Mouse (Mus musculus): ENCODE measurements around the gene Mrps21. TPM values are rescaled to one million over a fixed set of nuclear protein-coding genes. Genes with fewer than 3 reads are reported as not detected.

Mrps21 gene
- total and polyA plus RNA-seq, 3 experiments = 251 to 557 (median 317) TPM

DNA sequence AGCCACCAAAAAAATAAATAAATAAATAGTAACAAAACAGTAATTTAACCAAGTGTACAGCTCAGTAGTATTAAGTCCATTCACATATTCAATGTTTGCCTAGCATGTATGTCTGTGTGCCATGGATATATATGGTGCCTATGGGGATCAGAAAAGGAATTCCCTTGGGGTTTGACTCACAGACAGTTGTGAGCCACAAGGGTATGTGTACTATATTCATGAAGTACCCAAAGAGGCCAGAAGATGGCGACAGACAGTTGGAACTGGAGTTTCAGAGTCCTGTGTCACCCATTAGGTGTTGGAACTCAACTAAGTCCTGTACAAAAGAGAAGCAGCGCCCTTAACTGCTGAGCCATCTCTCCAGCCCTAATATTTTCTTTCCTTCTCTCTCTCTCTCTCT, 9.5 kb downstream of the Mrps21 start:
- dilution Hi-C loops (cut with MboI; ENCODE audit: extremely low pct_ligation_motif_present, extremely low pct_unique_long_range_greater_than_20kb, low sequenced_read_pairs) (no loop called here), in situ Hi-C loops (cut with MboI; ENCODE audit: low pct_ligation_motif_present, low pct_unique_long_range_greater_than_20kb, low sequenced_read_pairs) (no loop called here)
- peaks cover 22 to 50% of the 10 kb centered on the region in 2 experiments for H3K36me3 ChIP-seq (replicated peaks in 1 of 2; ENCODE audit: control insufficient read depth in 1 of 2, insufficient read depth in 1 of 2, low read length in 1 of 2)
- peak; percentile 92 for DNase-seq (ENCODE audit: extremely low read depth)
- H3K27ac ChIP-seq (ENCODE audit: insufficient read depth, low read depth) = no peak overlapping the region
- no peak overlapping the region for H3K9ac ChIP-seq (ENCODE audit: insufficient read depth, low read depth)
- no peak overlapping the region for H3K4me2 ChIP-seq (ENCODE audit: insufficient read depth, low read depth, poor library complexity, severe bottlenecking)
- TF ChIP-seq BHLHE40 (IDR thresholded peaks at IDR 0.05; ENCODE audit: low read depth, low read length) = no peak
- TF ChIP-seq CHD1 (IDR thresholded peaks at IDR 0.05; ENCODE audit: low read depth, low read length) = no peak
- TF ChIP-seq KAT2A (IDR thresholded peaks at IDR 0.05; ENCODE audit: insufficient replicate concordance, low read length) = 0 out of 2 replicates have a peak, but pooled peaks have one; percentile 40
- no peak for TF ChIP-seq PAX5 (IDR thresholded peaks at IDR 0.05; ENCODE audit: low read length)
- TF ChIP-seq MAFK (IDR thresholded peaks at IDR 0.05; ENCODE audit: insufficient replicate concordance, low read length) = no peak
- no peak for TF ChIP-seq CHD2 (IDR thresholded peaks at IDR 0.05; ENCODE audit: low read length)
- TF ChIP-seq TCF12 (IDR thresholded peaks at IDR 0.05; ENCODE audit: low read depth, low read length) = no peak
- TF ChIP-seq ETS1 (conservative IDR thresholded peaks at IDR 0.05; ENCODE audit: low read depth, low read length) = no peak
- TF ChIP-seq SMC3 (IDR thresholded peaks at IDR 0.05; ENCODE audit: low read depth, low read length) = peak; percentile 76
- peak; percentile 44; the same call in 1 of the 2 replicates for TF ChIP-seq SIN3A (IDR thresholded peaks at IDR 0.05; ENCODE audit: low read length)
- no peak for TF ChIP-seq MXI1 (IDR thresholded peaks at IDR 0.05; ENCODE audit: low read depth, low read length)
- no peak for TF ChIP-seq TBP (conservative IDR thresholded peaks at IDR 0.05; ENCODE audit: low read depth, low read length)
- TF ChIP-seq MAX (IDR thresholded peaks at IDR 0.05; ENCODE audit: low read length) = peak; percentile 9; the same call in 1 of the 2 replicates
- TF ChIP-seq RCOR1 (conservative IDR thresholded peaks at IDR 0.05; ENCODE audit: low read depth, low read length) = no peak
- no peak for TF ChIP-seq E2F4 (IDR thresholded peaks at IDR 0.05; ENCODE audit: insufficient replicate concordance, low read depth, low read length)
- no peak for TF ChIP-seq USF1 (IDR thresholded peaks at IDR 0.05; ENCODE audit: low read depth, low read length)
- no peak for TF ChIP-seq NRF1 (IDR thresholded peaks at IDR 0.05; ENCODE audit: low read depth, low read length)
- TF ChIP-seq POLR2A (IDR thresholded peaks at IDR 0.05; ENCODE audit: low read depth, low read length) = no peak
- TF ChIP-seq USF2 (conservative IDR thresholded peaks at IDR 0.05; ENCODE audit: low read depth, low read length) = no peak
- TF ChIP-seq ELF1 (IDR thresholded peaks at IDR 0.05; ENCODE audit: low read depth, low read length) = no peak
- no peak for TF ChIP-seq ZC3H11A (IDR thresholded peaks at IDR 0.05; ENCODE audit: low read depth, low read length)
- peak; percentile 20; the same call in 1 of the 2 replicates for TF ChIP-seq HCFC1 (IDR thresholded peaks at IDR 0.05; ENCODE audit: low read depth, low read length)
- no peak for TF ChIP-seq JUN (IDR thresholded peaks at IDR 0.05; ENCODE audit: insufficient read depth, low read depth, low read length)
- peak; percentile 83 for TF ChIP-seq RAD21 (IDR thresholded peaks at IDR 0.05; ENCODE audit: low read depth, low read length)
- 0 out of 2 replicates have a peak, but pooled peaks have one; percentile 7 for TF ChIP-seq IRF4 (IDR thresholded peaks at IDR 0.05; ENCODE audit: low read depth, low read length)
- TF ChIP-seq GABPA (IDR thresholded peaks at IDR 0.05; ENCODE audit: insufficient replicate concordance, low read depth, low read length) = no peak
- TF ChIP-seq EP300 (IDR thresholded peaks at IDR 0.05; ENCODE audit: low read length) = no peak
- TF ChIP-seq POLR2AphosphoS2 (IDR thresholded peaks at IDR 0.05; ENCODE audit: low read depth, low read length) = peak; percentile 88
- TF ChIP-seq ZKSCAN1 (IDR thresholded peaks at IDR 0.05; ENCODE audit: borderline replicate concordance, low read depth, low read length) = no peak
- TF ChIP-seq NELFE (IDR thresholded peaks at IDR 0.05; ENCODE audit: low read depth, low read length) = no peak; the same call in 1 of the 2 replicates
- no peak for TF ChIP-seq MAZ (IDR thresholded peaks at IDR 0.05; ENCODE audit: low read depth, low read length)
- peak; percentile 55 to 85; a peak in 3 of 4 replicates for TF ChIP-seq CTCF (conservative IDR thresholded peaks at IDR 0.05 in 1 of 2, IDR thresholded peaks at IDR 0.05 in 1 of 2; ENCODE audit: low read depth in 2 of 2, low read length in 2 of 2)
- TF ChIP-seq MYC (IDR thresholded peaks at IDR 0.05; ENCODE audit: low read depth, low read length) = no peak
- no peaks in the 10 kb centered on the region for H3K4me1 ChIP-seq (ENCODE audit: control insufficient read depth in 1 of 2, insufficient read depth in 2 of 2)
- H3K4me3 ChIP-seq (replicated peaks in 1 of 3; ENCODE audit: low read depth in 2 of 3, low read length in 2 of 3, poor library complexity in 1 of 3) = no peak overlapping the region
- no peaks in the 10 kb centered on the region; the same call in none of the 2 replicates for H3K79me2 ChIP-seq (replicated peaks; ENCODE audit: control insufficient read depth, extremely low read depth, insufficient read depth, poor library complexity, severe bottlenecking)
- no peaks in the 10 kb centered on the region for H3K9me3 ChIP-seq (replicated peaks; ENCODE audit: low read length)
- H3K27me3 ChIP-seq (replicated peaks) = no peaks in the 10 kb centered on the region
